Mouse (Mus musculus) embryonic facial prominence, embryonic 15.5 days (tissue): ENCODE results near the gene Psmb4. TPM values are rescaled to one million over a fixed set of nuclear protein-coding genes. Genes with fewer than 3 reads are reported as not detected.

Experiments
- ATAC-seq: fragments of 200-750 bp; cut with Nextera tagmentation; 2 replicates; pipeline ENCODE4 v1.8.0; 2017; ENCODE audit warnings: low read depth, moderate TSS enrichment; ENCODE audit not compliant: insufficient number of reproducible peaks, low FRiP score, low TSS enrichment
- H3K27ac ChIP-seq: fragments of 300-500 bp; sonication (generic); replicated peaks from 2 replicates; pipeline ENCODE4 v1.5.1; 2015; ENCODE audit warnings: mild to moderate bottlenecking, inconsistent platforms
- H3K27me3 ChIP-seq: fragments of 300-500 bp; sonication (generic); 2 replicates; pipeline ENCODE4 v1.6.1; 2015; ENCODE audit warnings: inconsistent platforms
- H3K36me3 ChIP-seq: fragments of 300-500 bp; sonication (generic); 2 replicates; pipeline ENCODE4 v1.6.1; 2015; ENCODE audit warnings: mild to moderate bottlenecking, inconsistent platforms
- H3K4me1 ChIP-seq: fragments of 300-500 bp; sonication (generic); 2 replicates; pipeline ENCODE4 v1.6.1; 2015; ENCODE audit warnings: inconsistent platforms
- H3K4me2 ChIP-seq: fragments of 300-500 bp; sonication (generic); replicated peaks from 2 replicates; pipeline ENCODE4 v1.6.1; 2015; ENCODE audit warnings: mild to moderate bottlenecking, inconsistent platforms
- H3K4me3 ChIP-seq: fragments of 300-500 bp; sonication (generic); replicated peaks from 2 replicates; pipeline ENCODE4 v1.5.1; 2015; ENCODE audit warnings: mild to moderate bottlenecking, inconsistent platforms
- H3K9ac ChIP-seq: fragments of 300-500 bp; sonication (generic); 2 replicates; pipeline ENCODE4 v1.6.1; 2015; ENCODE audit warnings: inconsistent platforms
- H3K9me3 ChIP-seq: fragments of 300-500 bp; sonication (generic); replicated peaks from 2 replicates; pipeline ENCODE4 v1.6.1; 2016; ENCODE audit warnings: inconsistent platforms
- WGBS: fragments of 180-500 bp; shearing (Covaris S2); methylation state at CpG from one replicate; pipeline ENCODE4 v1.1.7; 2015; 5-methylcytosine and 5-hydroxymethylcytosine counted together
- polyA plus RNA-seq: library from polyadenylated mRNA; unstranded; fragments of >200 nt; fragmentation: Nextera tagmentation; extraction: Ambion mirVana; gene quantifications from 2 replicates; pipeline ENCODE4 v1.2.1, GENCODE M21; 2015

Psmb4 gene
- polyA plus RNA-seq, 1 experiment from 2014 or later: 328 TPM

- no peaks in the 10 kb centered on the region for H3K9me3 ChIP-seq
- H3K36me3 ChIP-seq: no peaks in the 10 kb centered on the region
- H3K4me3 ChIP-seq: no peak overlapping the region
- H3K27ac ChIP-seq: no peak overlapping the region
- H3K9ac ChIP-seq: no peak overlapping the region
- no peak overlapping the region for H3K4me2 ChIP-seq
- H3K27me3 ChIP-seq: no peaks in the 10 kb centered on the region
- WGBS: 20% methylated on average over 7 of the region's 7 CpGs
- ATAC-seq: no peak
- H3K4me1 ChIP-seq: no peaks in the 10 kb centered on the region
These were observed 16.0 kb upstream of the Psmb4 start for GRCm38 (mm10) chr3:94902747-94903146.

- Histone ChIP-seq H3K9ac (no peak overlapping the region), H3K9me3 (no peaks in the 10 kb centered on the region), H3K4me1 (no peaks in the 10 kb centered on the region), H3K36me3 (no peaks in the 10 kb centered on the region), H3K27ac (no peak overlapping the region), H3K4me2 (no peak overlapping the region), H3K4me3 (no peak overlapping the region), H3K27me3 (0 out of 2 replicates have a peak, but pooled peaks cover 2% of the 10 kb centered on the region)
- no peak for ATAC-seq
- WGBS: 59% methylated on average over 3 of the region's 3 CpGs
These were observed 7.3 kb upstream of the Psmb4 start for GRCm38 (mm10) chr3:94894076-94894475.

GRCm38 (mm10) chr3:94888595-94888994 lies 1.8 kb upstream of the Psmb4 start:
- Histone ChIP-seq H3K4me3 (no peak overlapping the region), H3K36me3 (peaks cover 20% of the 10 kb centered on the region), H3K4me1 (peaks cover 18% of the 10 kb centered on the region), H3K9me3 (no peaks in the 10 kb centered on the region), H3K4me2 (no peak overlapping the region), H3K9ac (no peak overlapping the region), H3K27ac (no peak overlapping the region), H3K27me3 (no peaks in the 10 kb centered on the region)
- no peak for ATAC-seq

GRCm38 (mm10) chr3:94882579-94882978 lies 4.2 kb downstream of the Psmb4 start:
- no peak overlapping the region for H3K4me2 ChIP-seq
- H3K4me1 ChIP-seq: peaks cover 18% of the 10 kb centered on the region
- WGBS: 84% methylated on average over 3 of the region's 3 CpGs
- H3K4me3 ChIP-seq: no peak overlapping the region
- no peak overlapping the region for H3K27ac ChIP-seq
- H3K36me3 ChIP-seq: peaks cover 76% of the 10 kb centered on the region
- H3K27me3 ChIP-seq: no peaks in the 10 kb centered on the region
- H3K9ac ChIP-seq: no peak overlapping the region
- no peaks in the 10 kb centered on the region for H3K9me3 ChIP-seq
- ATAC-seq: no peak

GRCm38 (mm10) chr3:94881840-94882239 lies 4.9 kb downstream of the Psmb4 start:
- Histone ChIP-seq H3K9me3 (no peaks in the 10 kb centered on the region), H3K4me1 (peaks cover 14% of the 10 kb centered on the region), H3K36me3 (peaks cover 83% of the 10 kb centered on the region), H3K9ac (no peak overlapping the region), H3K27ac (no peak overlapping the region), H3K27me3 (no peaks in the 10 kb centered on the region), H3K4me3 (no peak overlapping the region), H3K4me2 (no peak overlapping the region)
- 76% methylated on average over 4 of the region's 4 CpGs for WGBS
- ATAC-seq: no peak

- Histone ChIP-seq H3K4me1 (no peaks in the 10 kb centered on the region), H3K27ac (no peak overlapping the region), H3K9me3 (no peaks in the 10 kb centered on the region), H3K4me2 (no peak overlapping the region), H3K4me3 (no peak overlapping the region), H3K36me3 (peaks cover 93% of the 10 kb centered on the region), H3K9ac (no peak overlapping the region), H3K27me3 (no peaks in the 10 kb centered on the region)
- no peak for ATAC-seq
- 87% methylated on average over 6 of the region's 6 CpGs for WGBS
These were observed 8.1 kb downstream of the Psmb4 start for GRCm38 (mm10) chr3:94878618-94879017.

- H3K4me3 ChIP-seq: no peak overlapping the region
- H3K36me3 ChIP-seq: peaks cover 77% of the 10 kb centered on the region
- 95% methylated on average over 3 of the region's 3 CpGs for WGBS
- no peaks in the 10 kb centered on the region for H3K27me3 ChIP-seq
- H3K4me2 ChIP-seq: no peak overlapping the region
- no peaks in the 10 kb centered on the region for H3K9me3 ChIP-seq
- H3K4me1 ChIP-seq: no peaks in the 10 kb centered on the region
- no peak for ATAC-seq
- no peak overlapping the region for H3K9ac ChIP-seq
- no peak overlapping the region for H3K27ac ChIP-seq
These were observed 17.8 kb downstream of the Psmb4 start for GRCm38 (mm10) chr3:94869011-94869410.

GRCm38 (mm10) chr3:94859471-94859870 lies 27.3 kb downstream of the Psmb4 start:
- Histone ChIP-seq H3K36me3 (peaks cover 69% of the 10 kb centered on the region), H3K27ac (no peak overlapping the region), H3K27me3 (no peaks in the 10 kb centered on the region), H3K9me3 (no peaks in the 10 kb centered on the region), H3K4me2 (no peak overlapping the region), H3K9ac (no peak overlapping the region), H3K4me3 (no peak overlapping the region), H3K4me1 (no peaks in the 10 kb centered on the region)
- 91% methylated on average over 2 of the region's 2 CpGs for WGBS
- no peak for ATAC-seq

GRCm38 (mm10) chr3:94852215-94852614 lies 34.5 kb downstream of the Psmb4 start:
- Histone ChIP-seq H3K4me2 (no peak overlapping the region), H3K36me3 (peaks cover 30% of the 10 kb centered on the region), H3K4me1 (no peaks in the 10 kb centered on the region), H3K27me3 (no peaks in the 10 kb centered on the region), H3K9me3 (no peaks in the 10 kb centered on the region), H3K9ac (peak overlapping the region; percentile 9; the same call in 1 of the 2 replicates), H3K4me3 (no peak overlapping the region), H3K27ac (no peak overlapping the region)
- no peak for ATAC-seq
- WGBS: 81% methylated on average over 3 of the region's 3 CpGs

- Histone ChIP-seq H3K9me3 (no peaks in the 10 kb centered on the region), H3K4me1 (no peaks in the 10 kb centered on the region), H3K27me3 (no peaks in the 10 kb centered on the region), H3K27ac (no peak overlapping the region), H3K9ac (no peak overlapping the region), H3K4me3 (no peak overlapping the region), H3K36me3 (peaks cover 25% of the 10 kb centered on the region), H3K4me2 (no peak overlapping the region)
- 73% methylated on average over 3 of the region's 3 CpGs for WGBS
- ATAC-seq: no peak
These were observed 35.0 kb downstream of the Psmb4 start for GRCm38 (mm10) chr3:94851731-94852130.

- H3K27ac ChIP-seq: no peak overlapping the region
- no peaks in the 10 kb centered on the region for H3K9me3 ChIP-seq
- no peak overlapping the region for H3K4me2 ChIP-seq
- no peaks in the 10 kb centered on the region for H3K27me3 ChIP-seq
- no peak overlapping the region for H3K9ac ChIP-seq
- 7% methylated on average over 1 of the region's 1 CpGs for WGBS
- no peak for ATAC-seq
- H3K4me3 ChIP-seq: no peak overlapping the region
- H3K4me1 ChIP-seq: peaks cover 7% of the 10 kb centered on the region; the same call in 1 of the 2 replicates
- 0 out of 2 replicates have a peak, but pooled peaks cover 4% of the 10 kb centered on the region for H3K36me3 ChIP-seq
These were observed 37.4 kb downstream of the Psmb4 start for GRCm38 (mm10) chr3:94849338-94849737.

- WGBS: 85% methylated on average over 2 of the region's 2 CpGs
These were observed 39.4 kb downstream of the Psmb4 start for GRCm38 (mm10) chr3:94847382-94847781.

More at GRCm38 (mm10) chr3:94847382-94847781, 39.4 kb downstream of the Psmb4 start:
- Histone ChIP-seq H3K27me3 (no peaks in the 10 kb centered on the region), H3K9me3 (no peaks in the 10 kb centered on the region), H3K4me2 (no peak overlapping the region), H3K9ac (no peak overlapping the region), H3K4me1 (peaks cover 7% of the 10 kb centered on the region; the same call in 1 of the 2 replicates), H3K27ac (peak overlapping the region; percentile 34; the same call in 1 of the 2 replicates), H3K4me3 (no peak overlapping the region), H3K36me3 (no peaks in the 10 kb centered on the region)
- ATAC-seq: no peak
